Mouse (Mus musculus) small intestine, adult 2 months (tissue): ENCODE measurements around the gene Qrich2. TPM values are rescaled to one million over a fixed set of nuclear protein-coding genes. Genes with fewer than 3 reads are reported as not detected.
A peak's percentile ranks its signal among the peaks of the same experiment; 100 is the strongest.

Experiments used
- H3K27ac ChIP-seq: fragments of 200-500 bp; 2 replicates; pipeline ENCODE4 v1.5.1; 2012; ENCODE audit warnings: low read depth, low read length, control low read depth, inconsistent platforms; ENCODE audit not compliant: insufficient read depth
- H3K27me3 ChIP-seq: fragments of 200-500 bp; 2 replicates; pipeline ENCODE4 v1.6.1; 2012; ENCODE audit warnings: mild to moderate bottlenecking, moderate library complexity, low read length, inconsistent platforms; ENCODE audit not compliant: control insufficient read depth, insufficient read depth
- H3K36me3 ChIP-seq: fragments of 200-500 bp; 2 replicates; pipeline ENCODE4 v1.6.1; 2012; ENCODE audit warnings: mild to moderate bottlenecking, low read length, control low read depth, inconsistent platforms; ENCODE audit not compliant: control insufficient read depth, insufficient read depth
- H3K4me1 ChIP-seq: fragments of 200-500 bp; 2 replicates; pipeline ENCODE4 v1.6.1; 2012; ENCODE audit warnings: low read length, inconsistent platforms, mixed read lengths; ENCODE audit not compliant: control insufficient read depth, insufficient read depth, insufficient read length
- H3K4me3 ChIP-seq: fragments of 200-500 bp; 2 replicates; pipeline ENCODE4 v1.5.1; 2012; ENCODE audit warnings: low read depth, mild to moderate bottlenecking, control low read depth, inconsistent platforms, low read length, moderate library complexity
- CTCF ChIP-seq: fragments of 200-500 bp; IDR thresholded peaks from 2 replicates; pipeline ENCODE4 v1.5.1; 2012; ENCODE audit warnings: low read depth, mild to moderate bottlenecking, control low read depth, inconsistent platforms, low read length, moderate library complexity, mixed read lengths; ENCODE audit not compliant: insufficient replicate concordance, insufficient read length; ENCODE audit errors: extremely low read depth
- POLR2A ChIP-seq: fragments of 200-500 bp; IDR thresholded peaks from 2 replicates; pipeline ENCODE4 v1.6.1; 2012; ENCODE audit warnings: low read depth, mild to moderate bottlenecking, control low read depth, inconsistent platforms, low read length, moderate library complexity
- WGBS: fragments of 180-500 bp; shearing (Covaris S2); methylation state at CpG from one replicate; pipeline ENCODE4 v1.1.7; 2018; 5-methylcytosine and 5-hydroxymethylcytosine counted together
- polyA plus RNA-seq: library from polyadenylated mRNA; depleted of rRNA; stranded (reverse); fragments of >200 nt; gene quantifications from 2 replicates; pipeline ENCODE4 v1.2.3, GENCODE M21; 2012

Gene Qrich2
- polyA plus RNA-seq, 1 experiment: 0.13 TPM

DNA sequence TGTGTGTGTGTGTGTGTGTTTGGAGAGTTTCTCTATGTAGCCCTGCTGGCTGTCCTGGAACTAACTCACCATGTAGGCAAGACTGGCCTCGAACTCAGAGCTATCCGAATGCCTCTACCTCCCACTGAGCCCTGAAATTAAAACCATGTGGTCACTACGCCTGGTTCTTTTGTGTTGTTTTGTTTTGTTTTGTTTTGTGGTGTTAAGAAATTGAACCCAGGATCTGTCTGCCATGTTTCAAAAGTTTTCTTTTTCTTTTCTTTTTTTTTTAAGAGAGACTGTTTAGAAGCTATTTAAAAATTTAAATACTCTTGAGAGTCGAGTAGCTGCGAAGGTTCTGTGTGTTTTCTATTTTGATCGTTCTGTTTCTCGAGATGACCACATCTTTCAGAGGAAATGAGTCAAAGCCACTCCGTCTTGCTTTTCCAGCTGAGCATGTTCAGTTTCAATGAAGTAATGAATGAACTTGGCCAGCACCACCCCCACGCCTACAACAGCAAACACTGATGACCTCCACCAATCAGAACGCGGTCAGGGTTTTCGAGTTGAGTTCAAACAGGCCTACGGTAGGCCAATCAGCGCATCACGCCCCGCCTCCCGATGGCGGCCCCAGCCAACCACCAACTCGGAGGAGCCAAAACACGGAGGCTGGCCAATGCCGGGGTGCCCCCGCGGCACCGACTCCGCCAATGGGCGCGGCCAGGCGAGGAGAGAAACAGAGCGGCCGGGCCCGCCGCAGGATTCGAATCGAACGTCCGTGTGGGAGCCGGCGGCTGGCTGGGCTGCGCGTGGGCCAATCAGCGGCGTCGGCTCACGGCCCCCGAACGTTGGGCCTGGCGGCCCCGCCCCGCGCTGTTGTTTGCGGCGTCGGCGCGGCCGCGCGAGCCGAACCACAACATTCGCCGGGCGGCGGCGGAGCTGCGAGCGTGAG, 32.4 kb downstream of the Qrich2 start, which contains the start of gene Ubald2:
Gene Ubald2, plus strand, starts transcription at position 739 of the 931 bp plus-strand sequence.
- Histone ChIP-seq H3K36me3 (peaks cover 20% of the 10 kb centered on the region), H3K27ac (peak within 1 kb of the TSS; percentile 99), H3K27me3 (no peaks in the 10 kb centered on the region), H3K4me1 (peaks cover 32% of the 10 kb centered on the region), H3K4me3 (peak within 1 kb of the TSS; percentile 90)
- TF ChIP-seq POLR2A (0 out of 2 replicates have a peak, but pooled peaks have one; percentile 24), CTCF (no peak)
- WGBS: 2% methylated on average over 66 of the region's 66 CpGs

DNA sequence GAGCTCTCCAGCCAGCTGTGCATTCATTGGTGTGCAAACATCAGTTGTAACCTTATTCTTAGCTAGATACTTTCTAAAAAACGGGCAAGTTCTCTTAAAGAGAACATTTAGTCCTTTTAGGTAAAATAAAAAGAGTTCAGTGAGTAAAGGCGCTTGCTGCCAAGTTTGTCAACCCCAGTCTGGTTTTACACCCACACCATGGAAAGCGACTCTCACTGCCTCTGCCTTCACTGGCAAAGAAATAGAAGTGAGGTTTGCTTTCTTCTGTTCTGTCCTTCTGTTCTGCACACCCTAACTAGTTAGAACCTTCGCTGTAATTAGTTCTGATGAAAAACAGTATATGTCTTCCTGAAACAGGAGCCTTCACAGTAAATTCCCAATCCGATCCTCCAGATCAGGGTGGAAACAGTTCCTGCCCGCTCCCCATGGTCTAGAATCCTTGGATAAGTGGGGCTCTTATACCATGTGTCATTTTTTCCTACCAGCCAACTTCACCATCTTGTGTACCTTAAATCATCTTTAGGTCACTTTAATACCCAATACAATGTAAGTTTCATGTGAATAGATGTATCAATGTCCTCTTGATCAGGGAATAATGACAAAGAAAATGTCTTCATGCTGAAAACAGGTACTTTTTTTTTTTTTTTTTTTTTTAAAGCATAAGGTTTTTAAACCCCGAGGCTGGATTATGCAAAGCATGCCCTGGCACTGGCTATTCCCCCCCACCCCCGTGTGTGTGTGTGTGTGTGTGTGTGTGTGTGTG, 33.3 kb downstream of the Qrich2 start:
- H3K27ac ChIP-seq: peak overlapping the region; percentile 99
- H3K4me1 ChIP-seq: peaks cover 38% of the 10 kb centered on the region
- TF ChIP-seq CTCF: no peak
- TF ChIP-seq POLR2A: no peak
- no peak overlapping the region for H3K4me3 ChIP-seq
- no peaks in the 10 kb centered on the region for H3K27me3 ChIP-seq
- peaks cover 19% of the 10 kb centered on the region for H3K36me3 ChIP-seq
- 43% methylated on average over 8 of the region's 8 CpGs for WGBS

DNA sequence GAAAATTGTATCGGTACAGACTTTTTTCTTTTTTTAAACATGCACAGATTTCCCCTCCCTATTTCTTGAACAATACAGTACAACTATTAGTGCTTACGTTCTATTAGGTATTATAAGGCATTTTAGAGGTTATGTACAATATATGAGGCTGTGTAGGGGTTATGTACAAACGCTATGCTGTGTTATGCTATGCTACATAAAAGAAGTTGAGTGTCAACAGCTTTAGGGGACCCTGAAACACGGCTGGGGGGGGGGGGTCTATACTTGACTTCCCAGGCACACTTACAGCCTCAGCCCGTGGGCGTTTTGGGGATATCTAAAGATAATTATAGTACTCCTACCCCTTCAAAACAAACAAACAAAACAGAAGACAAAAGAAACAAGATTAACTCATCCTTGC, 33.9 kb downstream of the Qrich2 start:
- TF ChIP-seq POLR2A: no peak
- no peak for TF ChIP-seq CTCF
- 16% methylated on average over 6 of the region's 6 CpGs for WGBS

DNA sequence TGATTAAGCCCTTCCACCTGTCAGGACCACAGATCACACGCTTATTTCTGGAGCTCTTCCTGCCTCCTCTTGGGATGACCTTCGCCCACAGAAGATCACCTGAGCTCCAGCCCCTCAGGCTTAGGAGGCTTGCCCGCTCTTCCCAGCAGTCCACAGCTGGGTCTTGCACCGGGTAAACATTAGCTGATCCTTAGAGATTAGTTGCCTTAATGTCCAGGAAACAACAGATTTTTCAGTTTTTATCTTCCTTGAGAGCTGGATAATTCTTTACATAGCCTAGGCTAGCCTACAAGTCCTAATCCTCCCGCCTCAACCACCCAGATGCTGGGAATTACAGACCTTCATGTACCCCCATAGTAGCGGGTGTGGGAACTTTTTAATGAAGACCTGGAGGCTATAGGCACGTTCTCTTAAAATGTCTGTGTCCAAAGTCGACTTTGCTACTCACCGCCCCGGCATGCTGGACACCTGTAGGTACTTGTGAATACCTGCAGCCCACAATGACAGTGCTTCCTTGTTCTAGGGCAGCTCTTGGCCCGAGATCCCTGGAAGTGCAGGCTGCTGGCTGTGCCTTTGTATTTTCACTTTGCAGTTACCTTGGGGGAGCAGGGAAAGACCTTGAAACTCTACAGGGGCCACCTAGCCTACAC, 34.5 kb downstream of the Qrich2 start:
- WGBS: 19% methylated on average over 11 of the region's 11 CpGs
- Histone ChIP-seq H3K4me1 (peaks cover 37% of the 10 kb centered on the region; the same call in 1 of the 2 replicates), H3K4me3 (peak overlapping the region; percentile 38), H3K27ac (peak overlapping the region; percentile 99), H3K27me3 (no peaks in the 10 kb centered on the region), H3K36me3 (peaks cover 11% of the 10 kb centered on the region)
- TF ChIP-seq POLR2A (peak; percentile 26; the same call in 1 of the 2 replicates), CTCF (no peak)

More for the DNA sequence above, 33.9 kb downstream of the Qrich2 start:
- peaks cover 39% of the 10 kb centered on the region for H3K4me1 ChIP-seq
- H3K27ac ChIP-seq: peak overlapping the region; percentile 99
- H3K36me3 ChIP-seq: peaks cover 13% of the 10 kb centered on the region
- no peak overlapping the region for H3K4me3 ChIP-seq
- no peaks in the 10 kb centered on the region for H3K27me3 ChIP-seq

DNA sequence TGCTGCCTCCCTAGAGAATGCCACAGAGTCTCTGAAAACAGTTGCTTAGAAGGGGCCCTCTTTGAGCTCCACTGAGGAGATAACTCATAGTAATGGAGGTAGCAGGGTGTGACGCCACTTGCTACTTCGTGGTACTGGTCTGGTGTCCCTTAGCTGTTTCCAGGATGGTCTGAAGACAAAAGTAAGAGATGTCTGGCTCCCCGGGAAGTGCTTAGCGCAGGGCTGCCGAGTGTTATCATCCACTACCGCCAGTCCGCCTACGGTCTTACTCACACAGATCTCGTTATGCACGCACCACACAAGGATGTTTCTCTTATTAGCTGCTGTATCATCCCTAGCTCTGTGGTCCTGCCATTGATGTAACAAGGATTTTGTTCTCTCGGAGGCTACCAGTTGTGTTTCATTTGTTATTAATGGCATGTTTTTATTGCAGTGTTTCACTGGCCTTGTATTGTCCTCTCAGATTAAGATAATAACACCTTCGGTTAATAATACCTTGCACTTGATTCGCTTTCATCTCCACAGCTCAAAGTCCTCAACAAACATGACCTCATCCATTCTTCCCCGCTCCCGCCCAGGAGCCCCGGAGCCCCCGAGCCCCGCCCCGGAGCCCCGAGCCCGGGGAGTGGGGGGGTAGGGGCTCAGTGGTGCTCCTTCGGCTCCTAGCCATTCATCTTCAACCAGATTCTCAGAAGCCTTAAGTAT, 35.2 kb downstream of the Qrich2 start:
- Histone ChIP-seq H3K36me3 (peaks cover 5% of the 10 kb centered on the region), H3K4me3 (peak overlapping the region; percentile 38), H3K4me1 (peaks cover 32% of the 10 kb centered on the region; the same call in 1 of the 2 replicates), H3K27me3 (no peaks in the 10 kb centered on the region), H3K27ac (peak overlapping the region; percentile 99)
- TF ChIP-seq POLR2A (no peak), CTCF (no peak)
- 18% methylated on average over 22 of the region's 22 CpGs for WGBS
